ENCODE assay signal across 12 mouse cellular contexts in the genomic region with DNA sequence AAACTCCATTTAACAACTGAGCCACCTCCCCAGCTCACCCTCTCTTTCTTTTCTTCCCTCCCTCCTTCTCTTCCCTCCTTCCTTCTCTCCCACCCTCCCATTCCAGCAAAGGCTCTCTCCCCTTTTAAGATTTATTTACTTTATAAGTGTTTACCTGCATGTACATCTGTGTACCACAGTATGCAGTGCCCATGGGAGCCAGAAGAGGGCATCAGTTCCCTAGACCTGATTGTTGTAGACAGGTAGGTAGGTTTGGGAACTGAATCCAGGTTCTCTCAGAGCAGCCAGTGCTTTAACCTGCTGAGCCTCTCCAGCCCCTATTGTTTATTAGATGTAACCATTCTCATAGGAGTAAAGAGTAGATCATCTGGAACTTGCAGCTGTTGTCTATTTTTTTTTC. TPM values are rescaled to one million over a fixed set of nuclear protein-coding genes. Genes with fewer than 3 reads are reported as not detected.
DNase-seq lines count a peak whose midpoint lies in the region; ATAC-seq and TF ChIP-seq lines count a peak whose summit lies in the region.
"Had no signal": no experiment of that assay in that cellular context is flagged by ENCODE, and none has a peak within 500 bp of the region (broad histone marks: within the 10 kb centered on the region; RNA-seq: fewer than 3 reads in every experiment).

No protein-coding gene starts in this region.

- H3K36me3 ChIP-seq in heart, adult 2 months (ENCODE audit: control insufficient read depth, insufficient read depth, low read length): peaks cover 3% of the 10 kb centered on the region; the same call in 1 of the 2 replicates
- H3K36me3 ChIP-seq in lung, embryonic 14.5 days (ENCODE audit: insufficient read depth): no peaks in the 10 kb centered on the region
- H3K36me3 ChIP-seq in splenic B cell, adult 2 months (ENCODE audit: control insufficient read depth, insufficient read depth, low read length, poor library complexity, severe bottlenecking): no peaks in the 10 kb centered on the region
- no peaks in the 10 kb centered on the region for H3K36me3 ChIP-seq in midbrain, embryonic 10.5 days
- H3K36me3 ChIP-seq: forebrain, embryonic 15.5 days; heart, embryonic 13.5 days; neural tube, embryonic 13.5 days had no signal

- TF ChIP-seq EP300 in heart, adult 2 months (IDR thresholded peaks at IDR 0.05; ENCODE audit: insufficient read depth, low read depth, low read length): no peak

- no peak for DNase-seq in heart, adult 2 months
- DNase-seq in heart, adult 11 months: no peak
- no peak for DNase-seq in lung, embryonic 14.5 days
- no peak for DNase-seq in lung, adult 2 months
- DNase-seq in Patski (ENCODE audit: low read depth, low spot score): no peak
- peak; percentile 27 for DNase-seq in splenic B cell, adult 2 months (ENCODE audit: low read depth, low spot score)
- DNase-seq in yolk sac, embryonic 10.5 days (ENCODE audit: low spot score): no peak
- no peak for DNase-seq in midbrain, embryonic 10.5 days (ENCODE audit: low spot score)
- DNase-seq: right cerebral cortex, postnatal 14 days had no signal

- no peak for ATAC-seq in lung, embryonic 14.5 days (ENCODE audit: insufficient read depth)
- no peak for ATAC-seq in Patski
- ATAC-seq: forebrain, embryonic 15.5 days had no signal

- H3K27ac ChIP-seq in heart, adult 2 months: no peak overlapping the region
- no peak overlapping the region for H3K27ac ChIP-seq in lung, embryonic 14.5 days (ENCODE audit: low read depth)
- H3K27ac ChIP-seq in midbrain, embryonic 10.5 days (replicated peaks): no peak overlapping the region
- H3K27ac ChIP-seq: heart, embryonic 13.5 days; neural tube, embryonic 13.5 days had no signal

- CTCF ChIA-PET in Patski (lab: Charles Lee): interaction anchor here (1.5 kb wide), 1 partner anchor 20 kb away, joined by 3 read pairs; no protein-coding TSS in a partner anchor

- no peak for TF ChIP-seq POLR2A in heart, adult 2 months (IDR thresholded peaks at IDR 0.05; ENCODE audit: insufficient read depth, low read depth, low read length)
- no peak for TF ChIP-seq POLR2A in lung, adult 2 months (IDR thresholded peaks at IDR 0.05; ENCODE audit: borderline replicate concordance, extremely low read depth, low read depth, low read length)

- peaks cover 7% of the 10 kb centered on the region for H3K4me1 ChIP-seq in heart, adult 2 months (ENCODE audit: control insufficient read depth, insufficient read depth, low read length)
- no peaks in the 10 kb centered on the region for H3K4me1 ChIP-seq in lung, embryonic 14.5 days (ENCODE audit: insufficient read depth)
- peaks cover 9% of the 10 kb centered on the region for H3K4me1 ChIP-seq in lung, adult 2 months (ENCODE audit: control insufficient read depth, insufficient read depth, low read length)
- H3K4me1 ChIP-seq in midbrain, embryonic 10.5 days: no peaks in the 10 kb centered on the region

- TF ChIP-seq CTCF in heart, adult 2 months (IDR thresholded peaks at IDR 0.05): peak; percentile 43
- TF ChIP-seq CTCF in lung, embryonic 14.5 days (IDR thresholded peaks at IDR 0.05; ENCODE audit: low read depth): peak; percentile 29; the same call in 1 of the 2 replicates
- TF ChIP-seq CTCF in lung, adult 2 months (IDR thresholded peaks at IDR 0.05; ENCODE audit: insufficient read depth, low read length): no peak
- TF ChIP-seq CTCF in Patski (IDR thresholded peaks at IDR 0.05): peak; percentile 45

- no peak overlapping the region for H3K4me2 ChIP-seq in lung, embryonic 14.5 days
- H3K4me2 ChIP-seq: forebrain, embryonic 15.5 days; heart, embryonic 13.5 days; neural tube, embryonic 13.5 days had no signal

- intact Hi-C loops in heart, adult 2 months (cut with DNase I): no loop called here

- no peaks in the 10 kb centered on the region for H3K9me3 ChIP-seq in lung, embryonic 14.5 days (ENCODE audit: low read depth, low read length)
- H3K9me3 ChIP-seq in midbrain, embryonic 10.5 days (replicated peaks): no peaks in the 10 kb centered on the region
- H3K9me3 ChIP-seq: forebrain, embryonic 15.5 days; neural tube, embryonic 13.5 days had no signal

- in situ Hi-C loops in Patski (cut with MboI; ENCODE audit: low pct_unique_long_range_greater_than_20kb): no loop called here

- no peak overlapping the region for H3K9ac ChIP-seq in heart, adult 2 months (ENCODE audit: low read depth, low read length)
- no peak overlapping the region for H3K9ac ChIP-seq in lung, embryonic 14.5 days
- H3K9ac ChIP-seq: forebrain, embryonic 15.5 days; heart, embryonic 13.5 days; neural tube, embryonic 13.5 days had no signal

- H3K4me3 ChIP-seq in heart, adult 2 months: no peak overlapping the region
- no peak overlapping the region for H3K4me3 ChIP-seq in lung, embryonic 14.5 days (ENCODE audit: low read depth, low read length)
- H3K4me3 ChIP-seq in lung, adult 2 months (replicated peaks; ENCODE audit: extremely low read depth, low read depth, low read length): no peak overlapping the region
- H3K4me3 ChIP-seq in midbrain, embryonic 10.5 days: no peak overlapping the region
- H3K4me3 ChIP-seq: forebrain, embryonic 15.5 days; heart, embryonic 13.5 days; neural tube, embryonic 13.5 days had no signal

- POLR2A ChIA-PET in Patski (lab: Charles Lee): no interaction called here

- no peaks in the 10 kb centered on the region for H3K79me2 ChIP-seq in heart, adult 2 months (replicated peaks; ENCODE audit: control insufficient read depth, insufficient read depth, low read length)

- H3K27me3 ChIP-seq in heart, adult 2 months (ENCODE audit: control insufficient read depth, insufficient read depth, low read length): no peaks in the 10 kb centered on the region
- H3K27me3 ChIP-seq in lung, embryonic 14.5 days (ENCODE audit: insufficient read depth, low read length): no peaks in the 10 kb centered on the region
- H3K27me3 ChIP-seq in Patski: no peaks in the 10 kb centered on the region
- H3K27me3 ChIP-seq in splenic B cell, adult 2 months (ENCODE audit: control insufficient read depth, insufficient read depth, low read length, poor library complexity, severe bottlenecking): no peaks in the 10 kb centered on the region
- no peaks in the 10 kb centered on the region for H3K27me3 ChIP-seq in midbrain, embryonic 10.5 days (ENCODE audit: low read depth, poor library complexity, severe bottlenecking)
- H3K27me3 ChIP-seq: forebrain, embryonic 15.5 days; heart, embryonic 13.5 days; neural tube, embryonic 13.5 days had no signal

RNA-seq across cellular contexts. Expression of a gene that starts 14.4 kb away (rescaled TPM):
- 10 to 100 TPM in 1 of 2 experiments, 1 to 10 TPM in 1; 9.3 to 11.5 TPM for total RNA-seq in heart, adult 2 months (2021)
- polyA plus RNA-seq in heart, adult 2 months (2012; rRNA removed): 8.2 and 10.4 TPM in 2 replicates
- polyA plus RNA-seq in lung, embryonic 14.5 days (2014; fragmentation: Nextera tagmentation; extraction: Ambion mirVana): 10.1 and 10.9 TPM in 2 replicates
- 15.9 and 18.4 TPM in 2 replicates for polyA plus RNA-seq in lung, adult 2 months (2012; rRNA removed)
- 11.6 TPM for polyA plus RNA-seq in Patski (2021)
- polyA plus RNA-seq in midbrain, embryonic 10.5 days (2016; fragmentation: Nextera tagmentation; extraction: Ambion mirVana): 8.8 and 10.2 TPM in 2 replicates

RNA-seq across cellular contexts. Expression of a gene that starts 14.5 kb away (rescaled TPM):
- 10 to 100 TPM; 46.3 to 47.9 TPM for total RNA-seq in heart, adult 2 months (2021)
- 30.2 and 36.4 TPM in 2 replicates for polyA plus RNA-seq in heart, adult 2 months (2012; rRNA removed)
- 33.5 and 37.0 TPM in 2 replicates for polyA plus RNA-seq in lung, embryonic 14.5 days (2014; fragmentation: Nextera tagmentation; extraction: Ambion mirVana)
- 61.9 and 68.4 TPM in 2 replicates for polyA plus RNA-seq in lung, adult 2 months (2012; rRNA removed)
- polyA plus RNA-seq in Patski (2021): 59.9 TPM
- polyA plus RNA-seq in midbrain, embryonic 10.5 days (2016; fragmentation: Nextera tagmentation; extraction: Ambion mirVana): 37.5 and 46.5 TPM in 2 replicates
